Mouse (Mus musculus): ENCODE results near the gene Gtpbp8. TPM values are rescaled to one million over a fixed set of nuclear protein-coding genes. Genes with fewer than 3 reads are reported as not detected.

Gene Gtpbp8
- 29.0 and 30.2 TPM in 2 replicates for polyA plus RNA-seq (2016; fragmentation: Nextera tagmentation; extraction: Ambion mirVana)

GRCm38 (mm10) chr16:44745866-44746562, at the start of gene Gtpbp8:
Gene Gtpbp8 (minus strand): TSS chr16:44746363.
- Histone ChIP-seq H3K4me2 (peak within 1 kb of the TSS; percentile 79), H3K4me1 (replicated peaks) (peaks cover 13% of the 10 kb centered on the region), H3K27ac (peak within 1 kb of the TSS; percentile 98), H3K36me3 (peaks cover 12% of the 10 kb centered on the region), H3K4me3 (replicated peaks) (peak within 1 kb of the TSS; percentile 81), H3K9me3 (no peaks in the 10 kb centered on the region), H3K27me3 (no peaks in the 10 kb centered on the region), H3K9ac (replicated peaks) (peak within 1 kb of the TSS; percentile 80)
- ATAC-seq (ENCODE audit: insufficient number of reproducible peaks, insufficient read depth, low FRiP score, low TSS enrichment, low read depth): peak; percentile 93
- WGBS: under 1% methylated on average over 47 of the region's 47 CpGs

- no peak overlapping the region for H3K4me2 ChIP-seq
- no peaks in the 10 kb centered on the region for H3K9me3 ChIP-seq
- no peak overlapping the region for H3K27ac ChIP-seq
- H3K9ac ChIP-seq (replicated peaks): no peak overlapping the region
- H3K27me3 ChIP-seq: no peaks in the 10 kb centered on the region
- ATAC-seq (ENCODE audit: insufficient number of reproducible peaks, insufficient read depth, low FRiP score, low TSS enrichment, low read depth): no peak
- H3K4me3 ChIP-seq (replicated peaks): no peak overlapping the region
- no peaks in the 10 kb centered on the region for H3K4me1 ChIP-seq (replicated peaks)
- no peaks in the 10 kb centered on the region for H3K36me3 ChIP-seq
Observed at GRCm38 (mm10) chr16:44794416-44794815, 48.3 kb upstream of the Gtpbp8 start.

- no peak overlapping the region for H3K4me3 ChIP-seq (replicated peaks)
- H3K9me3 ChIP-seq: no peaks in the 10 kb centered on the region
- H3K4me1 ChIP-seq (replicated peaks): no peaks in the 10 kb centered on the region
- no peaks in the 10 kb centered on the region for H3K27me3 ChIP-seq
- no peak overlapping the region for H3K4me2 ChIP-seq
- 83% methylated on average over 1 of the region's 1 CpGs for WGBS
- ATAC-seq (ENCODE audit: insufficient number of reproducible peaks, insufficient read depth, low FRiP score, low TSS enrichment, low read depth): no peak
- H3K9ac ChIP-seq (replicated peaks): no peak overlapping the region
- H3K36me3 ChIP-seq: no peaks in the 10 kb centered on the region
- no peak overlapping the region for H3K27ac ChIP-seq
Observed at GRCm38 (mm10) chr16:44786934-44787333, 40.8 kb upstream of the Gtpbp8 start.

- Histone ChIP-seq H3K4me3 (replicated peaks) (no peak overlapping the region), H3K9me3 (no peaks in the 10 kb centered on the region), H3K4me2 (no peak overlapping the region), H3K27ac (no peak overlapping the region), H3K36me3 (no peaks in the 10 kb centered on the region), H3K9ac (replicated peaks) (no peak overlapping the region), H3K27me3 (no peaks in the 10 kb centered on the region), H3K4me1 (replicated peaks) (no peaks in the 10 kb centered on the region; the same call in 1 of the 2 replicates)
- no peak for ATAC-seq (ENCODE audit: insufficient number of reproducible peaks, insufficient read depth, low FRiP score, low TSS enrichment, low read depth)
- WGBS: 66% methylated on average over 4 of the region's 4 CpGs
Observed at GRCm38 (mm10) chr16:44780751-44781150, 34.6 kb upstream of the Gtpbp8 start.

GRCm38 (mm10) chr16:44779494-44779893, 33.3 kb upstream of the Gtpbp8 start:
- Histone ChIP-seq H3K4me1 (replicated peaks) (no peaks in the 10 kb centered on the region; the same call in 1 of the 2 replicates), H3K36me3 (no peaks in the 10 kb centered on the region), H3K27me3 (no peaks in the 10 kb centered on the region), H3K9me3 (no peaks in the 10 kb centered on the region), H3K4me2 (no peak overlapping the region), H3K27ac (no peak overlapping the region), H3K9ac (replicated peaks) (no peak overlapping the region), H3K4me3 (replicated peaks) (no peak overlapping the region)
- no peak for ATAC-seq (ENCODE audit: insufficient number of reproducible peaks, insufficient read depth, low FRiP score, low TSS enrichment, low read depth)
- WGBS: 92% methylated on average over 5 of the region's 5 CpGs

- Histone ChIP-seq H3K36me3 (no peaks in the 10 kb centered on the region), H3K4me1 (replicated peaks) (no peaks in the 10 kb centered on the region; the same call in 1 of the 2 replicates), H3K27ac (no peak overlapping the region), H3K4me2 (no peak overlapping the region), H3K9me3 (no peaks in the 10 kb centered on the region), H3K4me3 (replicated peaks) (no peak overlapping the region), H3K9ac (replicated peaks) (no peak overlapping the region), H3K27me3 (no peaks in the 10 kb centered on the region)
- ATAC-seq (ENCODE audit: insufficient number of reproducible peaks, insufficient read depth, low FRiP score, low TSS enrichment, low read depth): no peak
- 74% methylated on average over 17 of the region's 17 CpGs for WGBS
Observed at GRCm38 (mm10) chr16:44778538-44779147, 32.5 kb upstream of the Gtpbp8 start.

- no peak overlapping the region for H3K9ac ChIP-seq (replicated peaks)
- H3K9me3 ChIP-seq: no peaks in the 10 kb centered on the region
- no peaks in the 10 kb centered on the region; the same call in 1 of the 2 replicates for H3K4me1 ChIP-seq (replicated peaks)
- no peak for ATAC-seq (ENCODE audit: insufficient number of reproducible peaks, insufficient read depth, low FRiP score, low TSS enrichment, low read depth)
- H3K36me3 ChIP-seq: no peaks in the 10 kb centered on the region
- no peak overlapping the region for H3K4me3 ChIP-seq (replicated peaks)
- no peak overlapping the region for H3K27ac ChIP-seq
- no peak overlapping the region for H3K4me2 ChIP-seq
- 85% methylated on average over 6 of the region's 6 CpGs for WGBS
- H3K27me3 ChIP-seq: no peaks in the 10 kb centered on the region
Observed at GRCm38 (mm10) chr16:44774201-44774600, 28.0 kb upstream of the Gtpbp8 start.

GRCm38 (mm10) chr16:44773673-44774072, 27.5 kb upstream of the Gtpbp8 start:
- ATAC-seq (ENCODE audit: insufficient number of reproducible peaks, insufficient read depth, low FRiP score, low TSS enrichment, low read depth): no peak
- no peaks in the 10 kb centered on the region; the same call in 1 of the 2 replicates for H3K4me1 ChIP-seq (replicated peaks)
- H3K27me3 ChIP-seq: no peaks in the 10 kb centered on the region
- no peak overlapping the region for H3K4me3 ChIP-seq (replicated peaks)
- H3K9ac ChIP-seq (replicated peaks): no peak overlapping the region
- no peaks in the 10 kb centered on the region for H3K36me3 ChIP-seq
- H3K27ac ChIP-seq: no peak overlapping the region
- H3K4me2 ChIP-seq: no peak overlapping the region
- 83% methylated on average over 3 of the region's 3 CpGs for WGBS
- no peaks in the 10 kb centered on the region for H3K9me3 ChIP-seq

- Histone ChIP-seq H3K4me2 (no peak overlapping the region), H3K9me3 (no peaks in the 10 kb centered on the region), H3K27me3 (no peaks in the 10 kb centered on the region), H3K9ac (replicated peaks) (no peak overlapping the region), H3K4me1 (replicated peaks) (no peaks in the 10 kb centered on the region), H3K27ac (no peak overlapping the region), H3K36me3 (no peaks in the 10 kb centered on the region), H3K4me3 (replicated peaks) (no peak overlapping the region)
- 73% methylated on average over 6 of the region's 6 CpGs for WGBS
- ATAC-seq (ENCODE audit: insufficient number of reproducible peaks, insufficient read depth, low FRiP score, low TSS enrichment, low read depth): no peak
Observed at GRCm38 (mm10) chr16:44772577-44772976, 26.4 kb upstream of the Gtpbp8 start.

- H3K36me3 ChIP-seq: no peaks in the 10 kb centered on the region
- H3K27me3 ChIP-seq: no peaks in the 10 kb centered on the region
- ATAC-seq (ENCODE audit: insufficient number of reproducible peaks, insufficient read depth, low FRiP score, low TSS enrichment, low read depth): 0 out of 2 replicates have a peak, but pooled peaks have one; percentile 37
- H3K4me2 ChIP-seq: no peak overlapping the region
- H3K9me3 ChIP-seq: no peaks in the 10 kb centered on the region
- H3K9ac ChIP-seq (replicated peaks): no peak overlapping the region
- WGBS: 57% methylated on average over 2 of the region's 2 CpGs
- no peak overlapping the region for H3K27ac ChIP-seq
- no peaks in the 10 kb centered on the region for H3K4me1 ChIP-seq (replicated peaks)
- H3K4me3 ChIP-seq (replicated peaks): no peak overlapping the region
Observed at GRCm38 (mm10) chr16:44767967-44768366, 21.8 kb upstream of the Gtpbp8 start.

- no peak overlapping the region for H3K9ac ChIP-seq (replicated peaks)
- H3K4me3 ChIP-seq (replicated peaks): no peak overlapping the region
- no peaks in the 10 kb centered on the region for H3K27me3 ChIP-seq
- no peaks in the 10 kb centered on the region for H3K36me3 ChIP-seq
- H3K27ac ChIP-seq: no peak overlapping the region
- H3K9me3 ChIP-seq: no peaks in the 10 kb centered on the region
- no peak overlapping the region for H3K4me2 ChIP-seq
- H3K4me1 ChIP-seq (replicated peaks): no peaks in the 10 kb centered on the region
- no peak for ATAC-seq (ENCODE audit: insufficient number of reproducible peaks, insufficient read depth, low FRiP score, low TSS enrichment, low read depth)
- WGBS: 85% methylated on average over 7 of the region's 7 CpGs
Observed at GRCm38 (mm10) chr16:44767506-44767905, 21.3 kb upstream of the Gtpbp8 start.
